Mouse (Mus musculus) testis, adult 2 months (tissue): ENCODE data around the gene Cxcr4.

Experiments
- CTCF ChIP-seq: fragments of 200-500 bp; IDR thresholded peaks from 2 replicates; pipeline ENCODE4 v1.5.1; 2012; ENCODE audit warnings: low read depth, mild to moderate bottlenecking, inconsistent platforms, low read length, moderate library complexity; ENCODE audit not compliant: control insufficient read depth, insufficient read depth, insufficient replicate concordance
- POLR2A ChIP-seq: fragments of 200-500 bp; IDR thresholded peaks from 2 replicates; pipeline ENCODE4 v1.6.1; 2012; ENCODE audit warnings: low read depth, mild to moderate bottlenecking, inconsistent platforms, low read length, moderate library complexity; ENCODE audit not compliant: control insufficient read depth

DNA sequence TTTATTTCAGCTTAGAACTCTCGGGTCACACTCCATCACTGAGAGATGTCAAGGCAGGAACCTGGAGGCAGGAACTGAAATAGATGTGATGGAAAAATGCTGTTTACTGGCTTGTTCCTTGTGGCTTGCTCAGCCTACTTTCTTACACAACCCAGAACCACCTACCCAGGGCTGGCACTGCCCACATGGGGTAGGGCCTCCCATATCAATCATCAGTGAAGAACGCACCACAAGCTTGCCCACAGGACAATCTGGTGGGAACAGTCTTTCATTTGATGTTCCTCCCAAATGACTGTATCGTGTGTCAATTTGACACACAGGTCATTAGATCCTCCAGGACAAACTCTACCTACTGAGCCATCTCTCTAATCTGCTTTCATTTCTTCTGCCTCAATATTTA is 28.2 kb downstream of the Cxcr4 start:
- no peak for TF ChIP-seq CTCF
- no peak for TF ChIP-seq POLR2A
